Mouse (Mus musculus) adrenal gland, adult 18-20 months (tissue): Measurements from ENCODE around the gene Pard3. TPM values are rescaled to one million over a fixed set of nuclear protein-coding genes. Genes with fewer than 3 reads are reported as not detected.

Source experiments
- DNase-seq, 2 experiments: peaks; one replicate each; pipeline ENCODE4 v3.0.0; 2021 to 2022; ENCODE audit warnings: low spot score in 2 of 2
- total RNA-seq, 2 experiments: library from RNA; stranded (reverse); gene quantifications; 1 replicate in 1 of 2; 2 replicates in 1 of 2; pipeline ENCODE4 v1.2.3; 2021

Gene Pard3
- total RNA-seq, 2 experiments from 2014 or later, result 32.5 to 42.2 TPM

GRCm38 (mm10) chr8:127082486-127082885, 18.8 kb downstream of the Pard3 start:
- no peak for DNase-seq

DNA sequence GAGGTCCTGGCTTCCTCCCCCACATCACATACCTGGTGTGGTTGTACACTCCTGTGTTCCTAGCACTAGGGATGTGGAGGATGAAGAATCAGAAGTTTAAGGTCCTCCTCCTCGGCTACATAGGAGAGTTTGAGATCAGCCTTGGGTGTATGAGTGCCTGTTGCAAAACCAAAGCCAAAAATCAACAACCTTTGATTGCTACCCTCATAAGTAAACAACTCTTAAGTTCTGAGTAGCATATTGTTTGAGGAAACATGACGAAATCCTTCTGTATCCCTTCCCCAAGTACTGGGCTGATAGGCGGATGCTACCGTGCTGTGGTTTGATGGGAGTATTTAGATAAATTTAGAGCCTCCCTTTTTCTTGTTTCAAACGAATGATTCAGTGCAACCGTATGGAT, 20.9 kb downstream of the Pard3 start:
- no peak for DNase-seq

- no peak for DNase-seq
Measured at GRCm38 (mm10) chr8:127087434-127087833, 23.7 kb downstream of the Pard3 start.

DNA sequence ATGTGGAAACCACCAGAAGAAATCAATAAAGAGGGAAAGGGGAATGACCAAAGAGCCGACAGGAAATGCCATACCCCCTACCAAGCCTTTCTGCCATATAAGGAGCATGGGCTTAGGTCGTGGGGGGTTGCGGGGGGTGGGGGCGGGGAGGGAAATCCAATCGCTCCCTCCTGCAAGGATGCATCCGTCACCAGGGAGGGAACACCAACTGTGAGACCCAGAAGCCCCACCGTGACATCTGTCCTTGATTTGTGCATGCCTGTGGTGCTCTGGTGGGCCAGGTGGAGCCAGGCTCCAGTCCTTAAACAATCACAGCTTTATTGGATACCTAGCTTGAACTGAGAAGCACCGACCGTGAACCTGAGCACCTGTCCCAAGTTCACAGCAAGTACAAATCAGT, 24.7 kb downstream of the Pard3 start:
- no peak for DNase-seq

DNA sequence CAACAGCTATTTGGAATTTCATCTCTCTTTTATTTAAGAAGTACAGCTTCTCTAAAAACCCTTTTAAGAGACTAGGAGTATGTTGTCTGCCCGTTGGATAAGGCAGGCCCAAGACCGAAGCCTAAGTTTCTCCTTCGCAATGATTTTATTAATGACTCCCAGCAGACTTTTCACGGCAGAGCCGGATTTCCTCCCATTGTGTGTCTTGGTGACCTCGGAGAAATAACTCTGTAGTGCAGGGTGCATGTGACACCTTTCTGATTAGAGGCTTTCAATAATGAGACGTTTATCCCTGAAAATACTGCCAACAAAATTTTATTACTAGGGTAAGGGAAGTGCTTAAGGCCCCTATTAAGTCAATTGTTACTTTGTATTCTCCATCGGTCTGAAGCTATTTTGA, 25.3 kb downstream of the Pard3 start:
- no peak for DNase-seq

DNA sequence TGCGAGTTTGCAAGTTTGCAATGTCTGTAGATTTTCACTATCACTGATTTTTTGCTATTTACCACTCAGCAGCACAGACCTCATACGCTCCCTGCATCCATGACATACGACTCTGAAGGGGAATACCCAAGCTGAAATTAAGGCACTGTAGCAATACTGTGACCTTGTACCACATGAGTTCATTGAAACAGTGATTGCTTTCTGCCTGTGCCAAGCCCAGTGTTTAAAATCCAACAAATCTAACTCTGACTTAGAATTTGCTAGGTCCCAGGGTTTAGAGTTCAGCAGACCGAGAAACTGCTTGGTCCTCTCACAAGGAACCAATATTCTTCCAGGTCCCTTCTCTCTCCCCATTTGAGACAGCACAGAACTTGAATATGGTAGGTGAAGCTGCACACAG, 26.7 kb downstream of the Pard3 start:
- no peak for DNase-seq

DNA sequence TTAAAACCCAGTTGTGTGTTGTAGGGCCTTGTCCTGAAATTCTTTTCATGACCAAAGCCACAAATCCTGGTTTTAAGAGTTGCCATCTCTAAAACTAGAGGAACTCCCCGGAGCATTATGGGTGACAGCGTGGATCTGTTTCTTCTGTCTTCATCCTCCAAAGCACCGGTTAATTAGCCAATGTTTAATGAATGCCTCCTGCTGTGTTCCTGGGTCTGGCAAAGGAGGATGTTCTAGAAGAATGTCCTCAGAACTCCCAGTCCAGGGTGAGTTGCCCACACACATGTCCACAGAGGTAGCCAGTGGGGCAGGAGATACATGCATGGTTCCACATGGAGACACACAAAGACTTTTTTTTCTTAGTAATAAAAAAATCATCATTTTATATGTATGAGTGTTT, 28.2 kb downstream of the Pard3 start:
- no peak for DNase-seq

DNA sequence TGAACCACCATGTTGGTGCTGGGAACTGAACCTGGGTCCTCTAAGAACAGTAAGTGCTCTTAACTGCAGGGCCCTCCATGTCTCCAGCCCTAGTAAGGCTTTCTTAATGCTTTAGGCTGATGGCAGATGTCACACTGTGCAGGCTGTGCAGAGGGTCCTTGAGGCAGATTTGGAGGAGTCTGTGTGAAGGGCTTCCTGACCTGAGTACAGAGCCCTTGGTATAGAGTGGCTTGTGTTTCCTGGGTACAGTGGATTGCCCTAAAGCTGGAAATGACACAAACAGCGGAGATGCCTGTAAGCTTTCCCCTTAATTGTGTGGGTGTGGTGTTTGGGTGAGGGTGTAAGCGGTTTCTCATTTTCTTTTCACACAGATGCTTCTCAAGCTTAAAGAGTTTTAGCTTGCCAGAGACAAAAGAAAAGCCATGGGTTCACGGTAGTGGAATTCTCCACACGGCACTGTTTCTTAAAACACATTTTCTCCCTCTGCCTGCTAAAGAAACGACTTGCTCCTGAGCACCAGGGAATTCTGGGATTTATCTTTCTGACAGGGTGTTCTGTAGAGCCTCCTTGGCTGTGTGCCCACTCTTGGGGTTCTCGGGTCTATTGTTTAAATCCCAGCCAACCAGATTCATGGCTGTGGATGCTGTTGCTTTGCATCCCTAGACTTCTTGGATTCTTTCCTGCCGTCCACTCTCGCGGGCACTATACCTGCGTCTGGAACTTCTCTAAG, 28.9 kb downstream of the Pard3 start:
- DNase-seq, result no peak

DNA sequence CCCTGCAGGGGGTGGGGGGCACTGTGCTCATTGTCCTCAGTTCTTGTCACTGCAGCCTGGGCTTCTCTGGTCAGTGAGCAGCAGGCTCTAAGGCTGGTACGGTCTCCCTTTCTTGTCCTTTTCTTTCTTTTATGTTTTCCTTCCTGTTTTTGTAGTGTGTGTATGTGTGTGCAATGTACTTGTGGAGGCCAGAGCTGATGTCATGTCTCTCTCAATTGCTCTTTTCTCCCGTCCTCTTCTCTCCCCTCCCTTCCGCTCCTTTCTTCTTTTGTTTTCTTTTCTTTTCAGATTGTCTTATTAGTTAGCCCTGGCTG, 29.4 kb downstream of the Pard3 start:
- DNase-seq, result no peak

DNA sequence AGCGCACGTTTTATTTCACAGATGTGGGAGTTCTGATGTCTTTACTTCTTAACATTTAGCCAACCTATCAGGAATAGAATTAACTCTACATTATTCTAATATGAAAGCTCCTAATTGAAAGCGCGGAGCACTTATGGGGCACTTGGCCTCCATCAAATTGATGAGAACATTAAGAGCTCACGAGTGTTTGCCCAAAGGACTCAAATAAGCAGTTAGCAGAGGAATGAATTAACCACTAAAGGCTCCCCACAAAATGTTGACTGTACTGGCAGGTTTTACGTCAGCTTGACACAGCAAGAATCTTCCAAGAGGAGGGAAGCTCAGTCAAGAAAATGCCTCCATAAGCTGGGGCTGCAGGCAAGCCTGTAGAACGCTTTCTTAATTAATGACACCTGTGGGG, 32.1 kb downstream of the Pard3 start:
- no peak for DNase-seq

DNA sequence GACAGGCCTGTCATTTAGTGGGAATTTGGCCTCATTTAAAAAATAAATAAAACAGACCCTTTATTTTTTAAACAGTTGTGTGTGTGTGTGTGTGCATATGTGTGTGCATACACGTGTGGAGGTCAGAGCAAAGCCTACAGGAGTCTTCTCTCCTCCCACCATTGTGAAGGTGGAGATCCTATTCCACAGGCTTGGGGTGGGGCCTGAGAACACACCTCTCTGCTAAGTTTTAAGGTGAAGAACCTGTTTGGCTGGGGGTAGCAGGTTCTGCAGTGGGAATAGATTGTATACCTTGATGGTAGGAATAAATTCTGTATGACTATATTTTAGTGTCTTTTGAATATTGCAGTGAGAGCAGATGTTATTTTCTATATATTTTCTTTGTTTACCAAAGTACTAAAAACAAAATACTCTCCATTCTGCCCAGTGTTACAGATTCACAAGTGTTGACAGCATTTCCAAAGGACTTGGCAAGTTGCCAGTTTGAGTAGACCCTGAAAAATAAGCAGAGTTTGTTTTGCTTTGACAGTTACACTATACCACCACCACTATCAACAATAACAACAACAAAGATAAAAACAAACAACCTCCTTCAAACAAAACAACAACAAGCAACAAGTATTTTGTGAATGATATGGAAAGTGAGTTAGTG, 35.9 kb downstream of the Pard3 start:
- no peak for DNase-seq

- no peak for DNase-seq
Measured at GRCm38 (mm10) chr8:127103256-127103655, 39.6 kb downstream of the Pard3 start.

DNA sequence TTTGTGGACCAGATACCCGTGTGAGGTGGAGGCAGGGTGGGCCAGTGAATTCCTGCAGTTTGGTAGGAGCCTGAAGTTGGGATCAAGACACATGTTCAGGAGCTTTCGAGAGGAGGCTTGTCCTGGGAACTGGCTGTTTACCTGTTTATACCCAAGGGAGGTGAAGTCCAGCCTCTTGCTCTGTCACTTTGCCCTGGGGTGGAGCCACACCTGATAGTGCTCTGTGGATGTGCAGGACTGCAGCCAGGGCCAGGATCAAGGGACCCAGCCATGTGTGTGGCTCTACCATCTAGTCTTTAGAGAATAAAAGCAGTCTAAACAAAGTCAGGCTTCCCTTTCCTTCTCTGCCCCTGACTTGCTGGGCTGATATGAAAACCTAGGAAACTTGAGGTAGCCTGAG, 40.9 kb downstream of the Pard3 start:
- no peak for DNase-seq

GRCm38 (mm10) chr8:127107928-127108327, 44.2 kb downstream of the Pard3 start:
- DNase-seq, result no peak

- no peak for DNase-seq
Measured at GRCm38 (mm10) chr8:127113209-127113608, 49.5 kb downstream of the Pard3 start.

DNA sequence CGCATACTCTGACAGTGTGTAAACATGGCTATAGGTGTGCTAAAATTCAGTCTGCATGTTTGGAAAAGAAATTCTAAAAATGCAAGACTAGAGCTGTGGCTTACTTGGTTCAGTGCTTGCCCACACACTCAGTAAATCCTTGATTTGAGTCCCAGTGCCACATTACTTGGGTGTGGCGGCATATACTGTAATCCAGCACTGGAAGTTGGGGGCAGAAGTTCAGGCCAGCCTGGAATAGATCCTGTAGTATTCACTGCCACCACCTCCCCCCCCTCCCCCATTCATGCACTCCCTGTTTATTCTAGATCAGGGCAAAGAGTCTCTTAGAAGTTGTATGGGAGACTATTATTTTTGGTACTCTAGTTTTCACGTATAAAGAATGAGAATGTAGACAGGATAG, 52.1 kb downstream of the Pard3 start:
- DNase-seq, result no peak

DNA sequence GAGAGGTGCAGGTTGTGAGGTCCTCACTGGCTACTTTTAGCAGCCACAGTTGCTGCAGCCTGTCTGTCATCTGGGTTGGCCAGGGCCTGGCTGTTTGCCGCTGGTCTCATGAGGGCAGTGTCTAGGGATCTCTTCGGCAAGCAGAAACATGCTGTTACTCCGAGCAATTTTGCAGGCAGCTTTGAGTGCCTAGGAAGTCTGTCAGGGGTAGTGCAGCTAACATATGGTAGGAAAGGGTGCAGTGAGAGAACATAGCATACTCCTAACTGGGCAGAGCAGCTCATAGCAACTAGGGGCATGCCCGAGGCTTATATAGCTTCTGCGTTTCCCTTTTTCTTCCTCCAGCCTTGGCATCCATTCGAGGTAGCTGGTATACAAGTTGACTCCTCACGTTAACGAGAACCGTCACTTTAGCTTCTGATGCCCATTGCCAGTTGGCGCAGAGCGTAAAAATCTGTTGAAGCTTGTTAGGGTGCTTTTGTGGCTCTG, 54.7 kb downstream of the Pard3 start:
- no peak for DNase-seq

- DNase-seq, result no peak
Measured at GRCm38 (mm10) chr8:127123391-127123790, 59.7 kb downstream of the Pard3 start.

DNA sequence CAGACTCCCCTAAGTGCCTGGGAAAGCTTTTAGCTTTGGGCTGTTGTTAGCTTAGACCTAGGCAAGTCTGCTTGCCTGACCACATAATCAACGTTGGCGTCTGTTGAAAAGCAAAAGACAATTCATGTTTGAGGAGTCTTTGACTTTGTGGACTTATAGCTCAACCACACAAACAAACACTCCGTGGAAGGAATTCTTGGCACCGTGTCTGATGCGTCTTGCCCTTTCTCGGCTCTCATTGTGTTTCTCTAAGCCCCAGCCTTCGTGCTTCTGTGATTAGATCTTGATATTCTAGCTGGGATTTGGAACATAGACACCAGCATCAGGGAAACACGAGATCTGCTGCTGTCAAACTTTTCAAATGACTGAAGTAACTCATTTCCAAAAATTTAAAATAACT, 61.1 kb downstream of the Pard3 start:
- no peak for DNase-seq

DNA sequence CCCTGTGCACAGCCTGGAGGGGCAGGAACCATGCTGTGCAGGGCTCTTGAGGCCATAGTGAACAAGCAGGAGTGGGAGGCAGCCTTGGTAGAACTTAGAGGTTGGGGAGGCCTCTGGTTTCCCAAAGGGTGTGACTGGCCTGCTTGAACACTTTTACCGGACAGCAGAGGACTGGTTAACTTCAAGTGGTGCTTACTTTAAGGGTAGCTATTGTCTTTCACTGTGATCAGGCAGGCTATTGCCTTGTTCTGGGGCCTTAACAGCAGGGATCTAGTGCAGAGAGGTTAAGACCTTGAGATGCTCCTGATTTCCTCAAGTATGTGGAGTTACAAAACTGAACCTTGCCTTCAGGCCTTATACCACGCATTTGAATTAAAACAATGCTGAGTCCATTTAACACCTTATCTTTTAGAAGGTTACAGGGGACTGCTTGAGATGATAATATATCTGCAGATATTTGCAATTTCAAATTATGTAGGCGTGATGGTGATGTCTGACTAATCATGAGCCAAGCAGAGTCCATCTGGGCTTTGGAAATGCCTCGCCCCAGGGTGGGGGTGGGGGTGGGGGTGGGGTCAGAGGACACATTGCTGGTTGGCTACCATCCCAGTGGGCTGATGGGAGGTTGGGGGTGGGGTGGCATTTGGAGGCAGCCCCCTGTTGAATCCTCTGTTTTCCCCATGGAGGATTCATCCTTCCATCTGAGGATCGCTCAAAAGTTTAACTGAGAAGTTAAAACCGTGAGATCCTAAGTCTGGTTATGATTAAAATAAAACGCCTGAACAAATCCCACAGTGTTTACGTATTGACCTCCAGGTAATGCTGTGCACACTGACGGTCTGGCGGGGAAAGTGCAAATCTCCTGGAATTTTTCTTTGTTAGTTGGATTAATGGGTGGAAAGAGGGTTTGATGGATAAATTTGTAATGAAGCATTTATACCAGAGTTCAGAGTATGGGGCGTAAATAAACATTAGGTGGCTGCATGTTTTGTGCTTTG, 62.3 kb downstream of the Pard3 start:
- no peak for DNase-seq

DNA sequence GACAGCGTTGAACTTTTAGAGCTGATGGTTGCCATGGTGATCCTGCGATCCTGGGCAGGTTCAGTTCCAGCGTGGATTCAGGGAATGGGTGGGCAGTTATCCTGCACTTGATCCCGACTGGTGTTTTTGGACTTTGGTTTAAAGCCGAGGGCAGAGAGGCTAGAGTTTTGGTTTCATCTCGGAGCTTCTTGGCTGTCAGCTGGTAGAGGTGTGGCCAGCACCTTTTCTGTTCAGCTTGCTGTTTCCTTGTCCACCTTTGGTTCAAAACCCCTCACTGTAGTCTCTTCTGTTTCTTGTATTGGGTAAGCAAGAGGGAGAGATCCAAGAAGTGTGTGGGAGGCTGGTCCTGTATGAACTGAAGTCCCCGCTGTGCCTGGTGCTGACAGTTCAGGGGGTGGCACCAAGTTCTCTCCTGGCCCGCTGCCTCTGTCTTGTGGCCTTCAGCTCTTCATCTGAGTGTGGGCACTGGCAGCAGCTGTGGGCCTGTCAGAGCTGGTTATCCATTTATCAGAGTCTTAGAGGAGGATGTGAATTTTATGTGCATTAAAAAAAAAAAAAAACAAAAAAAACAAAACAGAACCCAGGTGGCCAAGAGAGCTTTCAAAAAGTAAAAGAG, 65.2 kb downstream of the Pard3 start:
- DNase-seq, result peak in 1 of 2 experiments; percentile 29
